Mouse (Mus musculus) left cerebral cortex, postnatal 10 days (tissue): ENCODE data around the gene Fbxl15. TPM values are rescaled to one million over a fixed set of nuclear protein-coding genes. Genes with fewer than 3 reads are reported as not detected.

Source experiments
- DNase-seq, 2 experiments: peaks; one replicate each; pipeline ENCODE4 v3.0.0; 2021 to 2022; ENCODE audit warnings: low spot score in 2 of 2, mixed read lengths in 1 of 2; ENCODE audit errors: extremely low spot score in 1 of 2
- intact Hi-C: fragments of 180-260 bp; cut with DNase I; formaldehyde crosslinking; loops from one replicate; pipeline ENCODE4 v1.15.1; 2025
- total RNA-seq, 2 experiments: library from RNA; stranded (reverse); gene quantifications; 2 replicates each; pipeline ENCODE4 v1.2.3; 2021

The Fbxl15 gene
- total RNA-seq, 2 experiments from 2014 or later, result 25.9 to 29.2 TPM

GRCm38 (mm10) chr19:46332721-46333339, 4.8 kb downstream of the Fbxl15 start:
- intact Hi-C loops, result no loop called here
- no peak for DNase-seq

- no peak for DNase-seq
- intact Hi-C loops, result no loop called here
Observed at GRCm38 (mm10) chr19:46333906-46334305, 5.9 kb downstream of the Fbxl15 start.

- intact Hi-C loops, result no loop called here
- DNase-seq, result no peak
Observed at GRCm38 (mm10) chr19:46337719-46338330, 9.8 kb downstream of the Fbxl15 start.

GRCm38 (mm10) chr19:46338331-46338936, 10.4 kb downstream of the Fbxl15 start, which contains the start of gene Cuedc2:
Cuedc2 (minus strand) TSS chr19:46338702.
- DNase-seq, result peak; percentile 95 to 98
- intact Hi-C loops, result no loop called here

GRCm38 (mm10) chr19:46338942-46339286, 10.9 kb downstream of the Fbxl15 start:
- intact Hi-C loops, result no loop called here
- no peak for DNase-seq

GRCm38 (mm10) chr19:46339287-46339971, 11.4 kb downstream of the Fbxl15 start:
- peak in 1 of 2 experiments; percentile 63 for DNase-seq
- intact Hi-C loops, result no loop called here

- intact Hi-C loops, result loop anchor here (5.0 kb wide), 1 partner anchor 47 kb away; no protein-coding TSS in a partner anchor
- no peak for DNase-seq
Observed at GRCm38 (mm10) chr19:46344710-46345419, 16.9 kb downstream of the Fbxl15 start.

GRCm38 (mm10) chr19:46347146-46347545, 19.2 kb downstream of the Fbxl15 start:
- no peak for DNase-seq
- intact Hi-C loops, result loop anchor here (5.0 kb wide), 1 partner anchor 45 kb away; no protein-coding TSS in a partner anchor

- intact Hi-C loops, result loop anchor here (5.0 kb wide), 1 partner anchor 44 kb away; no protein-coding TSS in a partner anchor
- no peak for DNase-seq
Observed at GRCm38 (mm10) chr19:46347936-46348668, 20.1 kb downstream of the Fbxl15 start.

- intact Hi-C loops, result loop anchor here (5.0 kb wide), 1 partner anchor 43 kb away; no protein-coding TSS in a partner anchor
- peak; percentile 82 to 93 for DNase-seq
Observed at GRCm38 (mm10) chr19:46348761-46349458, 20.9 kb downstream of the Fbxl15 start.

GRCm38 (mm10) chr19:46349550-46349949, 21.6 kb downstream of the Fbxl15 start:
- no peak for DNase-seq
- intact Hi-C loops, result loop anchor here (5.0 kb wide), 1 partner anchor 43 kb away; no protein-coding TSS in a partner anchor

- intact Hi-C loops, result no loop called here
- DNase-seq, result no peak
Observed at GRCm38 (mm10) chr19:46350168-46350932, 22.4 kb downstream of the Fbxl15 start, which contains the start of gene 2310034G01Rik. 2310034G01Rik (minus strand) TSS chr19:46350302.

- intact Hi-C loops, result no loop called here
- peak; percentile 88 to 93 for DNase-seq
Observed at GRCm38 (mm10) chr19:46356701-46357138, 28.7 kb downstream of the Fbxl15 start.

- DNase-seq, result no peak
- intact Hi-C loops, result no loop called here
Observed at GRCm38 (mm10) chr19:46357344-46358280, 29.6 kb downstream of the Fbxl15 start.

GRCm38 (mm10) chr19:46358381-46358780, 30.4 kb downstream of the Fbxl15 start:
- intact Hi-C loops, result no loop called here

GRCm38 (mm10) chr19:46362104-46362503, 34.1 kb downstream of the Fbxl15 start:
- no peak for DNase-seq
- intact Hi-C loops, result no loop called here

More at GRCm38 (mm10) chr19:46358381-46358780, 30.4 kb downstream of the Fbxl15 start:
- DNase-seq, result no peak
